Comparison of ENCODE assay signal across 37 mouse cellular contexts in genomic region chr4:59167251-59167847, GRCm38 (mm10). TPM values are rescaled to one million over a fixed set of nuclear protein-coding genes. Genes with fewer than 3 reads are reported as not detected.
DNase-seq lines count a peak whose midpoint lies in the region; ATAC-seq and TF ChIP-seq lines count a peak whose summit lies in the region.
"Had no signal": no experiment of that assay in that cellular context is flagged by ENCODE, and none has a peak within 500 bp of the region (broad histone marks: within the 10 kb centered on the region; RNA-seq: fewer than 3 reads in every experiment).

No protein-coding gene starts in this region.

- H3K9ac ChIP-seq in forebrain, embryonic 14.5 days (ENCODE audit: low read length): no peak overlapping the region
- H3K9ac ChIP-seq: embryonic facial prominence, embryonic 15.5 days; forebrain, embryonic 13.5 days; heart, embryonic 15.5 days; hindbrain, embryonic 13.5 days; liver, embryonic 12.5 days; liver, postnatal 0 days; midbrain, embryonic 13.5 days; neural tube, embryonic 15.5 days had no signal

- peak overlapping the region; percentile 99 for H3K27ac ChIP-seq in thymus, adult 2 months (ENCODE audit: control insufficient read depth, insufficient read depth, low read length)
- no peak overlapping the region for H3K27ac ChIP-seq in forebrain, embryonic 14.5 days (ENCODE audit: low read depth, low read length)
- H3K27ac ChIP-seq: embryonic facial prominence, embryonic 10.5 days; embryonic facial prominence, embryonic 15.5 days; forebrain, embryonic 13.5 days; heart, embryonic 10.5 days; heart, embryonic 15.5 days; hindbrain, embryonic 13.5 days; liver, embryonic 12.5 days; macrophage; midbrain, embryonic 13.5 days; neural tube, embryonic 15.5 days had no signal

- no peak for TF ChIP-seq CTCF in thymus, adult 2 months (IDR thresholded peaks at IDR 0.05; ENCODE audit: borderline replicate concordance, control insufficient read depth, extremely low read depth, insufficient read depth, low read length, poor library complexity)

- TF ChIP-seq POLR2A in thymus, adult 2 months (IDR thresholded peaks at IDR 0.05; ENCODE audit: control insufficient read depth, extremely low read depth, insufficient read depth, low read length, poor library complexity): no peak

- H3K4me1 ChIP-seq in thymus, adult 2 months (replicated peaks; ENCODE audit: control insufficient read depth, insufficient read depth, low read length): peaks cover 21% of the 10 kb centered on the region
- H3K4me1 ChIP-seq in forebrain, embryonic 14.5 days (ENCODE audit: control insufficient read depth, insufficient read depth, low read length): no peaks in the 10 kb centered on the region
- H3K4me1 ChIP-seq: embryonic facial prominence, embryonic 10.5 days; embryonic facial prominence, embryonic 15.5 days; forebrain, embryonic 13.5 days; heart, embryonic 10.5 days; heart, embryonic 15.5 days; hindbrain, embryonic 13.5 days; midbrain, embryonic 13.5 days; neural tube, embryonic 15.5 days had no signal

- no peaks in the 10 kb centered on the region for H3K36me3 ChIP-seq in thymus, adult 2 months (ENCODE audit: control insufficient read depth, insufficient read depth, low read length)
- H3K36me3 ChIP-seq in forebrain, embryonic 14.5 days (ENCODE audit: control insufficient read depth, insufficient read depth, low read length): no peaks in the 10 kb centered on the region
- H3K36me3 ChIP-seq: embryonic facial prominence, embryonic 10.5 days; embryonic facial prominence, embryonic 15.5 days; heart, embryonic 10.5 days; heart, embryonic 15.5 days; hindbrain, embryonic 13.5 days; liver, embryonic 12.5 days; midbrain, embryonic 13.5 days; neural tube, embryonic 15.5 days had no signal

- ATAC-seq in monocyte, adult 5-6 weeks (replicated peaks; ENCODE audit: insufficient number of reproducible peaks, low FRiP score, low TSS enrichment, poor library complexity, severe bottlenecking): no peak
- ATAC-seq in forebrain, embryonic 14.5 days: no peak
- ATAC-seq: forebrain, embryonic 13.5 days; liver, embryonic 12.5 days; liver, postnatal 0 days; lung, postnatal 0 days; midbrain, embryonic 13.5 days had no signal

- 20% methylated on average over 2 of the region's 2 CpGs for WGBS in thymus, adult 2 months
- WGBS in forebrain, embryonic 14.5 days: 93% methylated on average over 2 of the region's 2 CpGs

- H3K9me3 ChIP-seq in forebrain, embryonic 14.5 days (replicated peaks; ENCODE audit: control insufficient read depth, low read length): no peaks in the 10 kb centered on the region
- H3K9me3 ChIP-seq: embryonic facial prominence, embryonic 10.5 days; embryonic facial prominence, embryonic 15.5 days; forebrain, embryonic 13.5 days; heart, embryonic 10.5 days; heart, embryonic 15.5 days; hindbrain, embryonic 13.5 days; liver, embryonic 12.5 days; midbrain, embryonic 13.5 days; neural tube, embryonic 15.5 days had no signal

- H3K27me3 ChIP-seq in thymus, adult 2 months (ENCODE audit: control insufficient read depth, insufficient read depth, low read length): no peaks in the 10 kb centered on the region
- no peaks in the 10 kb centered on the region for H3K27me3 ChIP-seq in forebrain, embryonic 14.5 days (replicated peaks; ENCODE audit: control insufficient read depth, insufficient read depth, low read length)
- H3K27me3 ChIP-seq: embryonic facial prominence, embryonic 15.5 days; forebrain, embryonic 13.5 days; heart, embryonic 15.5 days; hindbrain, embryonic 13.5 days; liver, embryonic 12.5 days; midbrain, embryonic 13.5 days; neural tube, embryonic 15.5 days had no signal

- DNase-seq in CD4-positive, CD25-positive, alpha-beta regulatory T cell, adult 2 months (ENCODE audit: low read depth, low spot score): peak; percentile 66
- DNase-seq in T-cell, adult 2 months (ENCODE audit: low spot score): peak; percentile 65
- DNase-seq in thymus, adult 2 months: peak; percentile 43
- DNase-seq in thymus, postnatal 36 days: peak; percentile 44 to 45
- no peak for DNase-seq in kidney, postnatal 10 days
- no peak for DNase-seq in forebrain, embryonic 14.5 days (ENCODE audit: low spot score)
- DNase-seq: adrenal gland, adult 2 months; cerebellum, adult 2 months; cerebellum, postnatal 14 days; gastrocnemius, postnatal 14 days; heart, postnatal 4 days; kidney, adult 18-20 months; kidney, postnatal 4 days; left cerebral cortex, postnatal 4 days; liver, postnatal 0 days had no signal

- no peak overlapping the region for H3K4me3 ChIP-seq in thymus, adult 2 months (ENCODE audit: control insufficient read depth, insufficient read depth, low read length)
- no peak overlapping the region for H3K4me3 ChIP-seq in forebrain, embryonic 14.5 days (ENCODE audit: low read depth, low read length)
- H3K4me3 ChIP-seq: embryonic facial prominence, embryonic 10.5 days; embryonic facial prominence, embryonic 15.5 days; forebrain, embryonic 13.5 days; heart, embryonic 10.5 days; heart, embryonic 15.5 days; hindbrain, embryonic 13.5 days; liver, embryonic 12.5 days; midbrain, embryonic 13.5 days; neural tube, embryonic 15.5 days had no signal

- H3K4me2 ChIP-seq in forebrain, embryonic 14.5 days (ENCODE audit: low read length): no peak overlapping the region
- H3K4me2 ChIP-seq: embryonic facial prominence, embryonic 15.5 days; forebrain, embryonic 13.5 days; heart, embryonic 15.5 days; hindbrain, embryonic 13.5 days; liver, embryonic 12.5 days; midbrain, embryonic 13.5 days; neural tube, embryonic 15.5 days had no signal

RNA-seq across cellular contexts. Expression of gene Ugcg, which starts 21.7 kb away (rescaled TPM):
- 47.0 and 84.3 TPM in 2 replicates for polyA plus RNA-seq in thymus, adult 2 months (2012; rRNA removed)
- 254 to 534 TPM (median 259 TPM) in 3 replicates for total RNA-seq in monocyte, adult 5-6 weeks (2017)
- 18.6 and 19.4 TPM in 2 replicates for polyA plus RNA-seq in forebrain, embryonic 14.5 days (2014; fragmentation: Nextera tagmentation; extraction: Ambion mirVana)

RNA-seq across cellular contexts. Expression of gene AI481877, which starts 28.6 kb away (rescaled TPM):
- not detected in 2 replicates for polyA plus RNA-seq in thymus, adult 2 months (2012; rRNA removed)
- 0.43 TPM in 1 of 3 replicates, not detected in the others for total RNA-seq in monocyte, adult 5-6 weeks (2017)
- polyA plus RNA-seq in forebrain, embryonic 14.5 days (2014; fragmentation: Nextera tagmentation; extraction: Ambion mirVana): not detected in 2 replicates
- total RNA-seq: adrenal gland, adult 2 months; gastrocnemius, postnatal 14 days; granulocyte monocyte progenitor cell, adult 5-6 weeks; heart, postnatal 4 days; layer of hippocampus, adult 8-10 months; layer of hippocampus, postnatal 25 days; left cerebral cortex, postnatal 4 days; megakaryocyte-erythroid progenitor cell, adult 5-6 weeks had no signal
- polyA plus RNA-seq: adrenal gland, adult 2 months; cerebellum, adult 2 months; cortical plate, adult 2 months; embryonic facial prominence, embryonic 10.5 days; embryonic facial prominence, embryonic 15.5 days; forebrain, embryonic 13.5 days; heart, embryonic 10.5 days; heart, embryonic 15.5 days; hindbrain, embryonic 13.5 days; intestine, embryonic 14.5 days; kidney, embryonic 16.5 days; limb, embryonic 14.5 days; liver, embryonic 12.5 days; liver, postnatal 0 days; lung, postnatal 0 days; macrophage; stomach, embryonic 14.5 days; urinary bladder, adult 2 months had no signal

Comparison
In these comparisons a context has a peak if more than half of its experiments do, and no peak if none do; other contexts are left out.
1. DNase-seq: peak in CD4-positive, CD25-positive, alpha-beta regulatory T cell, adult 2 months (single experiment), T-cell, adult 2 months (single experiment), thymus, adult 2 months (single experiment) and thymus, postnatal 36 days (2 of 2); none in kidney, postnatal 10 days (single experiment) and forebrain, embryonic 14.5 days (single experiment).